Mouse (Mus musculus) limb, embryonic 14.5 days (tissue): ENCODE measurements around the gene Tex47. TPM values are rescaled to one million over a fixed set of nuclear protein-coding genes. Genes with fewer than 3 reads are reported as not detected.

Experiments
- ATAC-seq: fragments of 200-750 bp; cut with Nextera tagmentation; 2 replicates; pipeline ENCODE4 v1.8.0; 2017; ENCODE audit warnings: low read depth, moderate number of reproducible peaks, moderate TSS enrichment; ENCODE audit not compliant: low FRiP score
- DNase-seq: peaks from one replicate; pipeline ENCODE4 v3.0.0-alpha.2; 2015; ENCODE audit warnings: low spot score
- H3K27ac ChIP-seq: fragments of 300-500 bp; sonication (generic); replicated peaks from 2 replicates; pipeline ENCODE4 v1.5.1; 2014; ENCODE audit warnings: low read depth, mild to moderate bottlenecking, low read length, moderate library complexity, mixed read lengths
- H3K27me3 ChIP-seq: fragments of 300-500 bp; sonication (generic); 2 replicates; pipeline ENCODE4 v1.6.1; 2014; ENCODE audit warnings: low read length, mixed read lengths; ENCODE audit not compliant: control insufficient read depth, insufficient read depth
- H3K36me3 ChIP-seq: fragments of 300-500 bp; sonication (generic); 2 replicates; pipeline ENCODE4 v1.6.1; 2014; ENCODE audit warnings: mild to moderate bottlenecking, low read length, moderate library complexity, mixed read lengths; ENCODE audit not compliant: control insufficient read depth, insufficient read depth
- H3K4me1 ChIP-seq: fragments of 300-500 bp; sonication (generic); 2 replicates; pipeline ENCODE4 v1.6.1; 2014; ENCODE audit warnings: antibody characterized with exemption, low read length, mixed read lengths; ENCODE audit not compliant: control insufficient read depth, insufficient read depth
- H3K4me2 ChIP-seq: fragments of 300-500 bp; sonication (generic); replicated peaks from 2 replicates; pipeline ENCODE4 v1.6.1; 2014; ENCODE audit warnings: low read depth, mild to moderate bottlenecking, low read length, moderate library complexity; ENCODE audit not compliant: severe bottlenecking
- H3K4me3 ChIP-seq: fragments of 300-500 bp; sonication (generic); replicated peaks from 2 replicates; pipeline ENCODE4 v1.5.1; 2014; ENCODE audit warnings: low read length
- H3K9ac ChIP-seq: fragments of 300-500 bp; sonication (generic); 2 replicates; pipeline ENCODE4 v1.6.1; 2014; ENCODE audit warnings: mild to moderate bottlenecking, low read depth, low read length, moderate library complexity; ENCODE audit not compliant: severe bottlenecking
- H3K9me3 ChIP-seq: fragments of 300-500 bp; sonication (generic); 2 replicates; pipeline ENCODE4 v1.6.1; 2016; ENCODE audit warnings: low read length; ENCODE audit not compliant: control insufficient read depth
- POLR2A ChIP-seq: fragments of 200-500 bp; IDR thresholded peaks from 2 replicates; pipeline ENCODE4 v1.8.0; 2012; ENCODE audit warnings: inconsistent platforms, mild to moderate bottlenecking, moderate library complexity, borderline replicate concordance; ENCODE audit not compliant: insufficient read depth, insufficient read length; ENCODE audit errors: extremely low read depth
- WGBS: fragments of 180-500 bp; shearing (Covaris S2); extraction: QIAGEN DNeasy Blood & Tissue Kit; methylation state at CpG from one replicate; pipeline ENCODE4 v1.1.7; 2014; 5-methylcytosine and 5-hydroxymethylcytosine counted together
- polyA plus RNA-seq, 2 experiments: library from polyadenylated mRNA; depleted of rRNA in 1 of 2; stranded (reverse) in 1 of 2; unstranded in 1 of 2; fragments of >200 nt; fragmentation: Nextera tagmentation in 1 of 2; extraction: Ambion mirVana in 1 of 2; gene quantifications; 2 replicates each; pipeline versions ENCODE4 v1.2.1 to v1.2.3; 2012 to 2014

The Tex47 gene
- polyA plus RNA-seq, 2 experiments: 0.07 TPM; not detected in 1

- TF ChIP-seq POLR2A: no peak
- H3K27ac ChIP-seq: no peak within 1 kb of the TSS
Measured at GRCm38 (mm10) chr5:7344145-7345010, 40.5 kb downstream of the Tex47 start, which contains the start of gene Zfp804b. TSS of gene Zfp804b (minus strand) at chr5:7344756.

GRCm38 (mm10) chr5:7345011-7345389 is 41.1 kb downstream of the Tex47 start:
- TF ChIP-seq POLR2A: no peak
- ATAC-seq: peak; percentile 46

More at GRCm38 (mm10) chr5:7344145-7345010, 40.5 kb downstream of the Tex47 start, which contains the start of gene Zfp804b:
- H3K4me1 ChIP-seq: no peaks in the 10 kb centered on the region
- H3K36me3 ChIP-seq: no peaks in the 10 kb centered on the region
- peak within 1 kb of the TSS; percentile 52 for H3K9ac ChIP-seq
- H3K9me3 ChIP-seq: no peaks in the 10 kb centered on the region
- H3K27me3 ChIP-seq: no peaks in the 10 kb centered on the region; the same call in 1 of the 2 replicates
- WGBS: under 1% methylated on average over 45 of the region's 50 CpGs
- peak within 1 kb of the TSS; percentile 54 for H3K4me3 ChIP-seq
- H3K4me2 ChIP-seq: peak within 1 kb of the TSS; percentile 95
- peak; percentile 86 for ATAC-seq
- DNase-seq: peak; percentile 28

More at GRCm38 (mm10) chr5:7345011-7345389, 41.1 kb downstream of the Tex47 start:
- 1% methylated on average over 11 of the region's 11 CpGs for WGBS
- H3K36me3 ChIP-seq: no peaks in the 10 kb centered on the region
- peak overlapping the region; percentile 52 for H3K9ac ChIP-seq
- H3K4me2 ChIP-seq: peak overlapping the region; percentile 95
- H3K27me3 ChIP-seq: no peaks in the 10 kb centered on the region; the same call in 1 of the 2 replicates
- H3K27ac ChIP-seq: no peak overlapping the region
- peak overlapping the region; percentile 54 for H3K4me3 ChIP-seq
- H3K4me1 ChIP-seq: no peaks in the 10 kb centered on the region
- no peaks in the 10 kb centered on the region for H3K9me3 ChIP-seq
- peak; percentile 13 for DNase-seq

Other genes starting within 250 kb of the Tex47 start
- gene Zfp804b, start 40.6 kb downstream of the Tex47 start, polyA plus RNA-seq (2012; rRNA removed): 0.16 and 0.17 TPM in 2 replicates
- gene Zfp804b, start 40.6 kb downstream of the Tex47 start, polyA plus RNA-seq (2014; fragmentation: Nextera tagmentation; extraction: Ambion mirVana): 0.36 and 0.40 TPM in 2 replicates